Mouse (Mus musculus) midbrain, postnatal 0 days (tissue): Measurements from ENCODE around the gene Camta1. TPM values are rescaled to one million over a fixed set of nuclear protein-coding genes. Genes with fewer than 3 reads are reported as not detected.

Source experiments
- ATAC-seq: fragments of 200-750 bp; cut with Nextera tagmentation; 2 replicates; pipeline ENCODE4 v1.8.0; 2017; ENCODE audit warnings: moderate number of reproducible peaks, mild to moderate bottlenecking, moderate TSS enrichment, moderate library complexity; ENCODE audit not compliant: low FRiP score
- DNase-seq: peaks from one replicate; pipeline ENCODE4 v3.0.0-alpha.2; 2015; ENCODE audit warnings: low spot score
- H3K27ac ChIP-seq: fragments of 300-500 bp; sonication (generic); 2 replicates; pipeline ENCODE4 v1.5.1; 2014; ENCODE audit warnings: low read depth, mild to moderate bottlenecking, low read length, mixed read lengths
- H3K27me3 ChIP-seq: fragments of 300-500 bp; sonication (generic); 2 replicates; pipeline ENCODE4 v1.6.1; 2014; ENCODE audit warnings: low read length, control low read depth, mixed read lengths; ENCODE audit not compliant: insufficient read depth
- H3K36me3 ChIP-seq: fragments of 300-500 bp; sonication (generic); 2 replicates; pipeline ENCODE4 v1.6.1; 2014; ENCODE audit warnings: low read length, control low read depth, mixed read lengths; ENCODE audit not compliant: insufficient read depth
- H3K4me1 ChIP-seq: fragments of 300-500 bp; sonication (generic); 2 replicates; pipeline ENCODE4 v1.6.1; 2014; ENCODE audit warnings: mild to moderate bottlenecking, control low read depth, antibody characterized with exemption, low read length, mixed read lengths; ENCODE audit not compliant: insufficient read depth
- H3K4me2 ChIP-seq: fragments of 300-500 bp; sonication (generic); 2 replicates; pipeline ENCODE4 v1.6.1; 2014; ENCODE audit warnings: low read depth, mild to moderate bottlenecking, low read length, mixed read lengths; ENCODE audit not compliant: poor library complexity, severe bottlenecking
- H3K4me3 ChIP-seq: fragments of 300-500 bp; sonication (generic); 2 replicates; pipeline ENCODE4 v1.5.1; 2014; ENCODE audit warnings: low read depth, mild to moderate bottlenecking, low read length, moderate library complexity
- H3K9ac ChIP-seq: fragments of 300-500 bp; sonication (generic); replicated peaks from 2 replicates; pipeline ENCODE4 v1.6.1; 2014; ENCODE audit warnings: mild to moderate bottlenecking, low read length, moderate library complexity, mixed read lengths; ENCODE audit not compliant: poor library complexity, severe bottlenecking
- H3K9me3 ChIP-seq: fragments of 300-500 bp; sonication (generic); 2 replicates; pipeline ENCODE4 v1.6.1; 2016; ENCODE audit warnings: low read length, control low read depth
- CTCF ChIP-seq: IDR thresholded peaks from 2 replicates; pipeline ENCODE4 v1.5.1; 2016; ENCODE audit warnings: antibody characterized with exemption, mild to moderate bottlenecking
- WGBS: fragments of 180-500 bp; shearing (Covaris S2); extraction: QIAGEN DNeasy Blood & Tissue Kit; methylation state at CpG from one replicate; pipeline ENCODE4 v1.1.7; 2014; 5-methylcytosine and 5-hydroxymethylcytosine counted together
- polyA plus RNA-seq: library from polyadenylated mRNA; unstranded; fragments of >200 nt; fragmentation: Nextera tagmentation; extraction: Ambion mirVana; gene quantifications from 2 replicates; pipeline ENCODE4 v1.2.1, GENCODE M21; 2015
- total RNA-seq: library from RNA; depleted of rRNA; stranded (reverse); fragments of >200 nt; gene quantifications from 2 replicates; pipeline ENCODE4 v1.2.3, GENCODE M21; 2014

The Camta1 gene
- total and polyA plus RNA-seq, 2 experiments from 2014 or later = 140 to 153 TPM

- 57% methylated on average over 7 of the region's 7 CpGs for WGBS
These were observed 654.1 kb downstream of the Camta1 start for GRCm38 (mm10) chr4:151207566-151207965.

GRCm38 (mm10) chr4:151202891-151203290, 658.8 kb downstream of the Camta1 start:
- TF ChIP-seq CTCF = no peak
- no peak overlapping the region for H3K4me3 ChIP-seq
- WGBS = 64% methylated on average over 6 of the region's 6 CpGs
- H3K27me3 ChIP-seq = no peaks in the 10 kb centered on the region
- no peaks in the 10 kb centered on the region for H3K36me3 ChIP-seq
- no peak overlapping the region for H3K4me2 ChIP-seq
- no peak for ATAC-seq
- no peak overlapping the region for H3K9ac ChIP-seq
- no peak for DNase-seq
- no peak overlapping the region for H3K27ac ChIP-seq
- H3K9me3 ChIP-seq = no peaks in the 10 kb centered on the region
- 0 out of 2 replicates have a peak, but pooled peaks cover 3% of the 10 kb centered on the region for H3K4me1 ChIP-seq

More at GRCm38 (mm10) chr4:151207566-151207965, 654.1 kb downstream of the Camta1 start:
- Histone ChIP-seq H3K27ac (no peak overlapping the region), H3K4me2 (no peak overlapping the region), H3K36me3 (no peaks in the 10 kb centered on the region), H3K27me3 (no peaks in the 10 kb centered on the region), H3K4me1 (0 out of 2 replicates have a peak, but pooled peaks cover 3% of the 10 kb centered on the region), H3K9ac (no peak overlapping the region), H3K4me3 (no peak overlapping the region), H3K9me3 (no peaks in the 10 kb centered on the region)
- ATAC-seq (no peak), DNase-seq (no peak)
- no peak for TF ChIP-seq CTCF

- no peak for DNase-seq
These were observed 661.4 kb downstream of the Camta1 start for GRCm38 (mm10) chr4:151200316-151200715.

GRCm38 (mm10) chr4:151195126-151195525, 666.5 kb downstream of the Camta1 start:
- Histone ChIP-seq H3K9ac (no peak overlapping the region), H3K9me3 (no peaks in the 10 kb centered on the region), H3K27ac (peak overlapping the region; percentile 51; the same call in 1 of the 2 replicates), H3K36me3 (no peaks in the 10 kb centered on the region), H3K4me1 (peaks cover 11% of the 10 kb centered on the region; the same call in 1 of the 2 replicates), H3K4me2 (no peak overlapping the region), H3K4me3 (no peak overlapping the region), H3K27me3 (no peaks in the 10 kb centered on the region)
- no peak for DNase-seq
- no peak for TF ChIP-seq CTCF
- WGBS = 45% methylated on average over 10 of the region's 10 CpGs
- 0 out of 2 replicates have a peak, but pooled peaks have one; percentile 25 for ATAC-seq

More at GRCm38 (mm10) chr4:151200316-151200715, 661.4 kb downstream of the Camta1 start:
- 76% methylated on average over 9 of the region's 9 CpGs for WGBS
- H3K9me3 ChIP-seq = no peaks in the 10 kb centered on the region
- H3K9ac ChIP-seq = no peak overlapping the region
- H3K4me2 ChIP-seq = no peak overlapping the region
- no peaks in the 10 kb centered on the region for H3K36me3 ChIP-seq
- peaks cover 3% of the 10 kb centered on the region; the same call in 1 of the 2 replicates for H3K4me1 ChIP-seq
- H3K27me3 ChIP-seq = no peaks in the 10 kb centered on the region
- ATAC-seq = no peak
- TF ChIP-seq CTCF = no peak
- no peak overlapping the region for H3K4me3 ChIP-seq
- no peak overlapping the region for H3K27ac ChIP-seq

GRCm38 (mm10) chr4:151194715-151195097, 667.0 kb downstream of the Camta1 start:
- TF ChIP-seq CTCF = no peak
- no peak for DNase-seq
- Histone ChIP-seq H3K9ac (no peak overlapping the region), H3K4me2 (no peak overlapping the region), H3K4me3 (no peak overlapping the region), H3K4me1 (peaks cover 11% of the 10 kb centered on the region; the same call in 1 of the 2 replicates), H3K36me3 (no peaks in the 10 kb centered on the region), H3K27me3 (no peaks in the 10 kb centered on the region), H3K27ac (peak overlapping the region; percentile 51; the same call in 1 of the 2 replicates), H3K9me3 (no peaks in the 10 kb centered on the region)
- 0 out of 2 replicates have a peak, but pooled peaks have one; percentile 59 for ATAC-seq
- WGBS = 23% methylated on average over 4 of the region's 4 CpGs

GRCm38 (mm10) chr4:151194030-151194714, 667.5 kb downstream of the Camta1 start:
- DNase-seq (no peak), ATAC-seq (peak; percentile 23; the same call in 1 of the 2 replicates)
- Histone ChIP-seq H3K9me3 (no peaks in the 10 kb centered on the region), H3K4me2 (no peak overlapping the region), H3K4me3 (no peak overlapping the region), H3K27me3 (no peaks in the 10 kb centered on the region), H3K36me3 (no peaks in the 10 kb centered on the region), H3K9ac (no peak overlapping the region), H3K27ac (no peak overlapping the region), H3K4me1 (peaks cover 11% of the 10 kb centered on the region; the same call in 1 of the 2 replicates)
- WGBS = 15% methylated on average over 11 of the region's 11 CpGs
- TF ChIP-seq CTCF = peak; percentile 28
